In genomic region chr17:26094531-26095110, GRCm38 (mm10) we compare ENCODE assay signal across 7 mouse cellular contexts. TPM values are rescaled to one million over a fixed set of nuclear protein-coding genes. Genes with fewer than 3 reads are reported as not detected.
DNase-seq lines count a peak whose midpoint lies in the region; ATAC-seq and TF ChIP-seq lines count a peak whose summit lies in the region.

No protein-coding gene starts in this region.

- DNase-seq in lung, adult 2 months: no peak
- no peak for DNase-seq in forebrain, embryonic 11.5 days (ENCODE audit: low spot score)
- DNase-seq in left cerebral cortex, postnatal 36 days (ENCODE audit: low spot score in 2 of 2): no peak
- DNase-seq in adrenal gland, adult (ENCODE audit: inconsistent age in 2 of 2, low spot score in 1 of 2): no peak

- H3K27me3 ChIP-seq in lung, embryonic 15.5 days: no peaks in the 10 kb centered on the region
- H3K27me3 ChIP-seq in forebrain, embryonic 11.5 days (ENCODE audit: control insufficient read depth, insufficient read depth, low read length): no peaks in the 10 kb centered on the region
- no peaks in the 10 kb centered on the region for H3K27me3 ChIP-seq in limb, embryonic 12.5 days
- H3K27me3 ChIP-seq in small intestine, adult 2 months (ENCODE audit: control insufficient read depth, insufficient read depth, low read length): no peaks in the 10 kb centered on the region

- no peak for TF ChIP-seq CTCF in lung, adult 2 months (IDR thresholded peaks at IDR 0.05; ENCODE audit: insufficient read depth, low read length)
- TF ChIP-seq CTCF in small intestine, adult 2 months (IDR thresholded peaks at IDR 0.05; ENCODE audit: extremely low read depth, insufficient read length, insufficient replicate concordance, low read depth, low read length): no peak

- no peaks in the 10 kb centered on the region for H3K9me3 ChIP-seq in lung, embryonic 15.5 days
- no peaks in the 10 kb centered on the region; the same call in 1 of the 2 replicates for H3K9me3 ChIP-seq in forebrain, embryonic 11.5 days (ENCODE audit: control insufficient read depth, low read length)
- H3K9me3 ChIP-seq in limb, embryonic 12.5 days: no peaks in the 10 kb centered on the region

- H3K4me3 ChIP-seq in lung, embryonic 15.5 days: peak overlapping the region; percentile 68
- no peak overlapping the region for H3K4me3 ChIP-seq in lung, adult 2 months (replicated peaks; ENCODE audit: extremely low read depth, low read depth, low read length)
- H3K4me3 ChIP-seq in forebrain, embryonic 11.5 days (ENCODE audit: low read depth, low read length): peak overlapping the region; percentile 61
- peak overlapping the region; percentile 70 for H3K4me3 ChIP-seq in limb, embryonic 12.5 days (replicated peaks)
- H3K4me3 ChIP-seq in small intestine, adult 2 months (ENCODE audit: low read depth, low read length): peak overlapping the region; percentile 74

- peaks cover 12% of the 10 kb centered on the region; the same call in 1 of the 2 replicates for H3K4me1 ChIP-seq in lung, embryonic 15.5 days
- no peaks in the 10 kb centered on the region for H3K4me1 ChIP-seq in lung, adult 2 months (ENCODE audit: control insufficient read depth, insufficient read depth, low read length)
- peaks cover 8% of the 10 kb centered on the region; the same call in 1 of the 2 replicates for H3K4me1 ChIP-seq in forebrain, embryonic 11.5 days (replicated peaks; ENCODE audit: control insufficient read depth, insufficient read depth, low read length)
- H3K4me1 ChIP-seq in limb, embryonic 12.5 days (replicated peaks): peaks cover 17% of the 10 kb centered on the region
- no peaks in the 10 kb centered on the region for H3K4me1 ChIP-seq in small intestine, adult 2 months (ENCODE audit: control insufficient read depth, insufficient read depth, insufficient read length, low read length)

- H3K27ac ChIP-seq in lung, embryonic 15.5 days: peak overlapping the region; percentile 72
- peak overlapping the region; percentile 70; the same call in 1 of the 2 replicates for H3K27ac ChIP-seq in forebrain, embryonic 11.5 days (ENCODE audit: low read depth, low read length)
- H3K27ac ChIP-seq in limb, embryonic 12.5 days: peak overlapping the region; percentile 86
- no peak overlapping the region for H3K27ac ChIP-seq in small intestine, adult 2 months (ENCODE audit: insufficient read depth, low read depth, low read length)

- peak overlapping the region; percentile 74 for H3K9ac ChIP-seq in lung, embryonic 15.5 days
- H3K9ac ChIP-seq in forebrain, embryonic 11.5 days (ENCODE audit: low read length): peak overlapping the region; percentile 91
- H3K9ac ChIP-seq in limb, embryonic 12.5 days (replicated peaks): peak overlapping the region; percentile 91

- 19% methylated on average over 9 of the region's 9 CpGs for WGBS in lung, embryonic 15.5 days
- WGBS in lung, adult 2 months: 57% methylated on average over 9 of the region's 9 CpGs
- 31% methylated on average over 9 of the region's 9 CpGs for WGBS in forebrain, embryonic 11.5 days
- WGBS in limb, embryonic 12.5 days: 17% methylated on average over 9 of the region's 9 CpGs
- 62% methylated on average over 9 of the region's 9 CpGs for WGBS in small intestine, adult 2 months

- H3K4me2 ChIP-seq in lung, embryonic 15.5 days: peak overlapping the region; percentile 83
- peak overlapping the region; percentile 71 for H3K4me2 ChIP-seq in forebrain, embryonic 11.5 days (ENCODE audit: low read depth, low read length, severe bottlenecking)
- peak overlapping the region; percentile 74 for H3K4me2 ChIP-seq in limb, embryonic 12.5 days

- ATAC-seq in lung, embryonic 15.5 days (ENCODE audit: borderline replicate concordance, extremely low read depth, low FRiP score, low TSS enrichment): no peak
- peak; percentile 8; the same call in 1 of the 2 replicates for ATAC-seq in forebrain, embryonic 11.5 days (replicated peaks; ENCODE audit: low FRiP score)
- no peak for ATAC-seq in limb, embryonic 12.5 days (ENCODE audit: insufficient number of reproducible peaks, insufficient read depth, low FRiP score, low TSS enrichment, low read depth)

- intact Hi-C loops in left cerebral cortex, postnatal 36 days (cut with DNase I): loop anchor here (10.0 kb wide), 1 partner anchor 210 kb away; the partner anchor contains the start of gene Wfikkn1

- no peak for TF ChIP-seq POLR2A in lung, adult 2 months (IDR thresholded peaks at IDR 0.05; ENCODE audit: borderline replicate concordance, extremely low read depth, low read depth, low read length)
- no peak for TF ChIP-seq POLR2A in small intestine, adult 2 months (IDR thresholded peaks at IDR 0.05; ENCODE audit: low read depth, low read length)

- peaks cover 5% of the 10 kb centered on the region; the same call in 1 of the 2 replicates for H3K36me3 ChIP-seq in lung, embryonic 15.5 days
- no peaks in the 10 kb centered on the region; the same call in 1 of the 2 replicates for H3K36me3 ChIP-seq in forebrain, embryonic 11.5 days (ENCODE audit: control insufficient read depth, insufficient read depth, low read length)
- peaks cover 18% of the 10 kb centered on the region for H3K36me3 ChIP-seq in limb, embryonic 12.5 days
- no peaks in the 10 kb centered on the region for H3K36me3 ChIP-seq in small intestine, adult 2 months (ENCODE audit: control insufficient read depth, insufficient read depth, low read length)

RNA-seq across cellular contexts. Expression of gene Nme4, which starts 0.8 kb away (rescaled TPM):
- 85.0 and 92.3 TPM in 2 replicates for polyA plus RNA-seq in lung, embryonic 15.5 days (2015; fragmentation: Nextera tagmentation; extraction: Ambion mirVana)
- 5.4 and 7.5 TPM in 2 replicates for polyA plus RNA-seq in lung, adult 2 months (2012; rRNA removed)
- 74.6 and 89.6 TPM in 2 replicates for polyA plus RNA-seq in forebrain, embryonic 11.5 days (2014; fragmentation: Nextera tagmentation; extraction: Ambion mirVana)
- polyA plus RNA-seq in limb, embryonic 12.5 days (2016; fragmentation: Nextera tagmentation; extraction: Ambion mirVana): 124 and 132 TPM in 2 replicates
- 10.3 and 11.5 TPM in 2 replicates for polyA plus RNA-seq in small intestine, adult 2 months (2012; rRNA removed)
- total RNA-seq in left cerebral cortex, postnatal 36 days (2021): 1 to 10 TPM; 3.5 to 4.4 TPM

RNA-seq across cellular contexts. Expression of gene Decr2, which starts 4.5 kb away (rescaled TPM):
- polyA plus RNA-seq in lung, embryonic 15.5 days (2015; fragmentation: Nextera tagmentation; extraction: Ambion mirVana): 32.3 and 34.0 TPM in 2 replicates
- polyA plus RNA-seq in lung, adult 2 months (2012; rRNA removed): 12.1 and 16.7 TPM in 2 replicates
- 22.5 and 24.6 TPM in 2 replicates for polyA plus RNA-seq in forebrain, embryonic 11.5 days (2014; fragmentation: Nextera tagmentation; extraction: Ambion mirVana)
- 29.4 and 31.7 TPM in 2 replicates for polyA plus RNA-seq in limb, embryonic 12.5 days (2016; fragmentation: Nextera tagmentation; extraction: Ambion mirVana)
- polyA plus RNA-seq in small intestine, adult 2 months (2012; rRNA removed): 10.9 and 14.5 TPM in 2 replicates
- 10 to 100 TPM; 27.3 to 32.1 TPM for total RNA-seq in left cerebral cortex, postnatal 36 days (2021)

RNA-seq across cellular contexts. Expression of gene Tmem8, which starts 18.5 kb away (rescaled TPM):
- 1.9 and 2.7 TPM in 2 replicates for polyA plus RNA-seq in lung, embryonic 15.5 days (2015; fragmentation: Nextera tagmentation; extraction: Ambion mirVana)
- polyA plus RNA-seq in lung, adult 2 months (2012; rRNA removed): 60.0 and 65.3 TPM in 2 replicates
- 1.2 and 1.3 TPM in 2 replicates for polyA plus RNA-seq in forebrain, embryonic 11.5 days (2014; fragmentation: Nextera tagmentation; extraction: Ambion mirVana)
- 0.55 and 0.87 TPM in 2 replicates for polyA plus RNA-seq in limb, embryonic 12.5 days (2016; fragmentation: Nextera tagmentation; extraction: Ambion mirVana)
- 189 and 283 TPM in 2 replicates for polyA plus RNA-seq in small intestine, adult 2 months (2012; rRNA removed)
- 10 to 100 TPM; 13.9 to 14.0 TPM for total RNA-seq in left cerebral cortex, postnatal 36 days (2021)

RNA-seq across cellular contexts. Expression of gene Rab11fip3, which starts 25.3 kb away (rescaled TPM):
- 12.3 and 13.5 TPM in 2 replicates for polyA plus RNA-seq in lung, embryonic 15.5 days (2015; fragmentation: Nextera tagmentation; extraction: Ambion mirVana)
- polyA plus RNA-seq in lung, adult 2 months (2012; rRNA removed): 41.3 and 46.5 TPM in 2 replicates
- 31.3 and 35.1 TPM in 2 replicates for polyA plus RNA-seq in forebrain, embryonic 11.5 days (2014; fragmentation: Nextera tagmentation; extraction: Ambion mirVana)
- polyA plus RNA-seq in limb, embryonic 12.5 days (2016; fragmentation: Nextera tagmentation; extraction: Ambion mirVana): 25.0 and 26.9 TPM in 2 replicates
- polyA plus RNA-seq in small intestine, adult 2 months (2012; rRNA removed): 37.3 and 116 TPM in 2 replicates
- total RNA-seq in left cerebral cortex, postnatal 36 days (2021): 100 to 1,000 TPM in 1 of 2 experiments, 10 to 100 TPM in 1; 98.8 to 117 TPM

RNA-seq across cellular contexts. Expression of gene Mrpl28, which starts 28.7 kb away (rescaled TPM):
- 209 and 210 TPM in 2 replicates for polyA plus RNA-seq in lung, embryonic 15.5 days (2015; fragmentation: Nextera tagmentation; extraction: Ambion mirVana)
- 43.4 and 46.7 TPM in 2 replicates for polyA plus RNA-seq in lung, adult 2 months (2012; rRNA removed)
- 273 and 285 TPM in 2 replicates for polyA plus RNA-seq in forebrain, embryonic 11.5 days (2014; fragmentation: Nextera tagmentation; extraction: Ambion mirVana)
- 203 and 218 TPM in 2 replicates for polyA plus RNA-seq in limb, embryonic 12.5 days (2016; fragmentation: Nextera tagmentation; extraction: Ambion mirVana)
- polyA plus RNA-seq in small intestine, adult 2 months (2012; rRNA removed): 54.6 and 82.5 TPM in 2 replicates
- 10 to 100 TPM; 60.5 to 70.3 TPM for total RNA-seq in left cerebral cortex, postnatal 36 days (2021)

Comparison
In these comparisons a context has a peak if more than half of its experiments do, and no peak if none do; other contexts are left out.
1. RNA of gene Tmem8, which starts 18.5 kb away (polyA plus RNA-seq): 189 to 283 TPM in small intestine, adult 2 months and 60.0 to 65.3 TPM in lung, adult 2 months; 1.9 to 2.7 TPM in lung, embryonic 15.5 days, 1.2 to 1.3 TPM in forebrain, embryonic 11.5 days and 0.55 to 0.87 TPM in limb, embryonic 12.5 days; every median in the first group is over 10 times any median in the second.
2. Peak in every context shown above with its lines, with median percentiles within 50 percentile points of each other: H3K4me2 ChIP-seq and H3K9ac ChIP-seq.